Mouse (Mus musculus) embryonic fibroblast, embryonic 13.5 days (primary cell): ENCODE data around the gene Pla1a.
"Not testable (repeated sequence)": the region's sequence is repeated elsewhere in the genome, so short reads cannot be mapped to it uniquely, and the experiment has no call there.

Experiments used
- CTCF ChIP-seq: IDR thresholded peaks from 2 replicates; pipeline ENCODE4 v1.5.1; 2011; ENCODE audit warnings: mild to moderate bottlenecking, control low read depth, low read length, moderate library complexity, borderline replicate concordance; ENCODE audit not compliant: insufficient read depth
- POLR2A ChIP-seq: IDR thresholded peaks from 2 replicates; pipeline ENCODE4 v1.6.1; 2011; ENCODE audit warnings: low read depth, mild to moderate bottlenecking, control low read depth, low read length, moderate library complexity

DNA sequence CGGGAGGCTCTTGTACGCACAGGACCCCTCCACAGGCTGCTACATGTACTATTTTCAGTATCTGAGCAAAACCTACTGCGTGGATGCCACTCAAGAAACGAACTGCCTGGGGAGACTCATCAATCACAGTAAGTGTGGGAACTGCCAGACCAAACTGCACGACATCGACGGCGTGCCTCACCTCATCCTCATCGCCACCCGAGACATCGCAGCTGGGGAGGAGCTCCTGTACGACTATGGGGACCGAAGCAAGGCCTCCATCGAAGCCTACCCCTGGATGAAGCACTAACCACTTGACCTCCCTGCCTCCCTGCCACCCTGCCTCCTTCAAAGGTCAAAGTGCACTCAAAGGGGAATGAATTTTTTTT is 44.3 kb upstream of the Pla1a start:
- TF ChIP-seq POLR2A, CTCF: not testable (repeated sequence)
